Mouse (Mus musculus): Measurements from ENCODE around the gene Serhl.

GRCm38 (mm10) chr15:83088495-83089428, 544 bp upstream of the Serhl start:
- TF ChIP-seq CTCF (conservative IDR thresholded peaks at IDR 0.05; ENCODE audit: low read length) (no peak), POU5F1 (IDR thresholded peaks at IDR 0.05; ENCODE audit: borderline replicate concordance, low read length) (no peak)

All from E14TG2a.4 (cell line).